Mouse (Mus musculus) kidney, adult 2 months (tissue): Measurements from ENCODE around the gene Cbln1. TPM values are rescaled to one million over a fixed set of nuclear protein-coding genes. Genes with fewer than 3 reads are reported as not detected.

Experiments
- DNase-seq: peaks from one replicate; pipeline ENCODE4 v3.0.0; 2021
- H3K27ac ChIP-seq: fragments of 200-500 bp; 2 replicates; pipeline ENCODE4 v1.5.1; 2012; ENCODE audit warnings: low read depth, low read length, control low read depth, inconsistent platforms; ENCODE audit not compliant: insufficient read depth
- H3K27me3 ChIP-seq: fragments of 200-500 bp; replicated peaks from 2 replicates; pipeline ENCODE4 v1.6.1; 2012; ENCODE audit warnings: mild to moderate bottlenecking, moderate library complexity, low read length, inconsistent platforms; ENCODE audit not compliant: control insufficient read depth, insufficient read depth
- H3K36me3 ChIP-seq: fragments of 200-500 bp; 2 replicates; pipeline ENCODE4 v1.6.1; 2012; ENCODE audit warnings: mild to moderate bottlenecking, moderate library complexity, low read length, inconsistent platforms; ENCODE audit not compliant: control insufficient read depth, insufficient read depth
- H3K4me1 ChIP-seq: fragments of 200-500 bp; 2 replicates; pipeline ENCODE4 v1.6.1; 2011; ENCODE audit warnings: low read length; ENCODE audit not compliant: control insufficient read depth, insufficient read depth
- H3K4me3 ChIP-seq: fragments of 200-500 bp; 2 replicates; pipeline ENCODE4 v1.5.1; 2011; ENCODE audit warnings: mild to moderate bottlenecking, low read depth, low read length, control low read depth; ENCODE audit not compliant: insufficient read depth
- CTCF ChIP-seq: fragments of 200-500 bp; conservative IDR thresholded peaks from 2 replicates; pipeline ENCODE4 v1.5.1; 2011; ENCODE audit warnings: low read depth, mild to moderate bottlenecking, control low read depth, low read length, moderate library complexity, mixed read lengths; ENCODE audit not compliant: insufficient read depth, insufficient read length
- POLR2A ChIP-seq: fragments of 200-500 bp; IDR thresholded peaks from one replicate; pipeline ENCODE4 v1.6.1; 2011; ENCODE audit warnings: low read depth, low read length, control low read depth
- WGBS: fragments of 180-500 bp; shearing (Covaris S2); methylation state at CpG from one replicate; pipeline ENCODE4 v1.1.7; 2018; 5-methylcytosine and 5-hydroxymethylcytosine counted together
- polyA plus RNA-seq: library from polyadenylated mRNA; depleted of rRNA; stranded (reverse); fragments of >200 nt; gene quantifications from 2 replicates; pipeline ENCODE4 v1.2.3, GENCODE M21; 2012

The Cbln1 gene
- polyA plus RNA-seq, 1 experiment = 0.28 TPM

GRCm38 (mm10) chr8:87469931-87470833 lies 2.2 kb downstream of the Cbln1 start:
- Histone ChIP-seq H3K27ac (no peak overlapping the region), H3K27me3 (peaks cover 14% of the 10 kb centered on the region), H3K4me3 (no peak overlapping the region), H3K36me3 (no peaks in the 10 kb centered on the region), H3K4me1 (0 out of 2 replicates have a peak, but pooled peaks cover 6% of the 10 kb centered on the region)
- no peak for TF ChIP-seq POLR2A
- no peak for TF ChIP-seq CTCF
- peak; percentile 18 for DNase-seq
- 2% methylated on average over 59 of the region's 59 CpGs for WGBS

- Histone ChIP-seq H3K27ac (no peak overlapping the region), H3K36me3 (no peaks in the 10 kb centered on the region), H3K4me1 (0 out of 2 replicates have a peak, but pooled peaks cover 6% of the 10 kb centered on the region), H3K4me3 (no peak overlapping the region), H3K27me3 (peaks cover 14% of the 10 kb centered on the region)
- WGBS = 7% methylated on average over 45 of the region's 45 CpGs
- TF ChIP-seq POLR2A (no peak), CTCF (no peak)
- DNase-seq = no peak
Observed at GRCm38 (mm10) chr8:87468958-87469815, 3.2 kb downstream of the Cbln1 start.

GRCm38 (mm10) chr8:87468416-87468957 lies 3.9 kb downstream of the Cbln1 start:
- Histone ChIP-seq H3K4me1 (0 out of 2 replicates have a peak, but pooled peaks cover 6% of the 10 kb centered on the region), H3K27me3 (peaks cover 13% of the 10 kb centered on the region), H3K27ac (no peak overlapping the region), H3K4me3 (no peak overlapping the region), H3K36me3 (no peaks in the 10 kb centered on the region)
- 5% methylated on average over 23 of the region's 23 CpGs for WGBS
- DNase-seq = no peak
- TF ChIP-seq CTCF (no peak), POLR2A (no peak)

- Histone ChIP-seq H3K36me3 (no peaks in the 10 kb centered on the region), H3K4me3 (no peak overlapping the region), H3K27me3 (peaks cover 12% of the 10 kb centered on the region), H3K4me1 (0 out of 2 replicates have a peak, but pooled peaks cover 6% of the 10 kb centered on the region), H3K27ac (no peak overlapping the region)
- DNase-seq = no peak
- 40% methylated on average over 3 of the region's 3 CpGs for WGBS
- TF ChIP-seq CTCF = no peak
- TF ChIP-seq POLR2A = no peak
Observed at GRCm38 (mm10) chr8:87467906-87468305, 4.5 kb downstream of the Cbln1 start.

- H3K36me3 ChIP-seq = no peaks in the 10 kb centered on the region
- peaks cover 9% of the 10 kb centered on the region for H3K27me3 ChIP-seq
- no peak for DNase-seq
- no peak overlapping the region for H3K4me3 ChIP-seq
- H3K4me1 ChIP-seq = 0 out of 2 replicates have a peak, but pooled peaks cover 6% of the 10 kb centered on the region
- TF ChIP-seq CTCF (no peak), POLR2A (no peak)
- WGBS = 60% methylated on average over 1 of the region's 1 CpGs
- H3K27ac ChIP-seq = no peak overlapping the region
Observed at GRCm38 (mm10) chr8:87466936-87467602, 5.3 kb downstream of the Cbln1 start.

GRCm38 (mm10) chr8:87466335-87466734 lies 6.1 kb downstream of the Cbln1 start:
- no peak for DNase-seq
- Histone ChIP-seq H3K4me1 (0 out of 2 replicates have a peak, but pooled peaks cover 6% of the 10 kb centered on the region), H3K36me3 (no peaks in the 10 kb centered on the region), H3K4me3 (no peak overlapping the region), H3K27ac (no peak overlapping the region), H3K27me3 (peaks cover 8% of the 10 kb centered on the region)
- WGBS = 32% methylated on average over 6 of the region's 6 CpGs
- TF ChIP-seq POLR2A (no peak), CTCF (no peak)
